Mouse (Mus musculus) thymus, adult 2 months (tissue): ENCODE results near the gene Clec4a1.

Experiments
- CTCF ChIP-seq: fragments of 200-500 bp; IDR thresholded peaks from 2 replicates; pipeline ENCODE4 v1.5.1; 2012; ENCODE audit warnings: mild to moderate bottlenecking, control low read depth, low read length, moderate library complexity, borderline replicate concordance; ENCODE audit not compliant: control insufficient read depth, poor library complexity, insufficient read depth; ENCODE audit errors: extremely low read depth
- POLR2A ChIP-seq: fragments of 200-500 bp; IDR thresholded peaks from 2 replicates; pipeline ENCODE4 v1.6.1; 2012; ENCODE audit warnings: mild to moderate bottlenecking, low read length, control low read depth, moderate library complexity; ENCODE audit not compliant: control insufficient read depth, poor library complexity, insufficient read depth; ENCODE audit errors: extremely low read depth

DNA sequence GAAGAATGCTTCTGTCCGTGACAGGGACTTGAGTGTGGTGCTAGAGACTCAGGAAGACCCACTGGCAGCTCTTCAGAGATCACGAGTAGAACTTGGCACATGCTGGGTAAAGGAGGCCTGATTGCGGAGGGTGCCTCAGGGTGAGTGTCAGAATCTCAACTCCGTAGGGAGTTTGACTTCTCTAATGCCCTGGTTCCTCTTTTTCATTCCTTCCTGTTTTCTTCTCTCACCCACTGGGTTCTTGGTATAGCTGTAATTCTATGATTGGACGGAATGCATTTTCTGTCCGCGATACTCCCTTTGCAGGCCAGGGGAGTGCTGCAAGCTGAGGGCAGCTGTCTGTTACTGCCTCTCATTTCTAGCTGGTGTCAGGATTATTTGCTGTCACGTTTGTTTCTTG is 30.8 kb downstream of the Clec4a1 start, which contains the start of gene Clec4a3:
- TF ChIP-seq CTCF, result no peak
- TF ChIP-seq POLR2A, result no peak
